Mouse (Mus musculus) CH12.LX (cell line): ENCODE measurements at regions not wholly inside any gene's neighbourhood (a gene's known extent, or its start where the extent isn't known, plus 50 kb on each side); places are given as distances from the start of the nearest gene placed in this dataset.
"Not testable (repeated sequence)": the region's sequence is repeated elsewhere in the genome, so short reads cannot be mapped to it uniquely, and the experiment has no call there.

ENCODE experiments used
- DNase-seq: peaks from one replicate; pipeline ENCODE4 v3.0.0-alpha.2; 2013; ENCODE audit errors: extremely low read depth
- H3K27ac ChIP-seq: 2 replicates; pipeline ENCODE4 v1.5.1; 2012; ENCODE audit warnings: low read depth, mild to moderate bottlenecking, control low read depth, moderate library complexity; ENCODE audit not compliant: insufficient read depth
- H3K27me3 ChIP-seq: replicated peaks from 2 replicates; pipeline ENCODE3; 2012; ENCODE audit warnings: inconsistent platforms
- H3K36me3 ChIP-seq, 2 experiments: replicated peaks in 1 of 2; 2 replicates each; pipeline versions ENCODE3 to v1.6.1; 2012; ENCODE audit warnings: inconsistent platforms in 1 of 2, low read length in 1 of 2, mild to moderate bottlenecking in 1 of 2, mixed read lengths in 1 of 2, moderate library complexity in 1 of 2; ENCODE audit not compliant: control insufficient read depth in 1 of 2, insufficient read depth in 1 of 2
- H3K4me1 ChIP-seq, 2 experiments: 2 replicates each; pipeline ENCODE4 v1.6.1; 2012; ENCODE audit warnings: inconsistent platforms in 1 of 2, moderate library complexity in 1 of 2; ENCODE audit not compliant: insufficient read depth in 2 of 2, control insufficient read depth in 1 of 2
- H3K4me2 ChIP-seq: 2 replicates; pipeline ENCODE4 v1.6.1; 2012; ENCODE audit warnings: low read depth, mild to moderate bottlenecking, control low read depth; ENCODE audit not compliant: poor library complexity, insufficient read depth, severe bottlenecking
- H3K4me3 ChIP-seq, 3 experiments: fragments of 150-350 bp in 1 of 3; sonication (generic) in 1 of 3; replicated peaks in 1 of 3; 2 replicates each; pipeline versions ENCODE3 to v1.5.1; 2011 to 2012; ENCODE audit warnings: low read depth in 2 of 3, low read length in 2 of 3, mild to moderate bottlenecking in 2 of 3, moderate library complexity in 2 of 3, control low read depth in 1 of 3, improper control_type of control experiment in 1 of 3, inconsistent platforms in 1 of 3, mixed read lengths in 1 of 3; ENCODE audit not compliant: poor library complexity in 1 of 3
- H3K79me2 ChIP-seq: replicated peaks from 2 replicates; pipeline ENCODE4 v1.6.1; 2012; ENCODE audit warnings: mild to moderate bottlenecking, moderate library complexity; ENCODE audit not compliant: control insufficient read depth, poor library complexity, insufficient read depth, severe bottlenecking; ENCODE audit errors: extremely low read depth
- H3K9ac ChIP-seq: 2 replicates; pipeline ENCODE4 v1.6.1; 2012; ENCODE audit warnings: low read depth, mild to moderate bottlenecking, control low read depth, moderate library complexity; ENCODE audit not compliant: insufficient read depth
- H3K9me3 ChIP-seq: replicated peaks from 2 replicates; pipeline ENCODE3; 2012; ENCODE audit warnings: low read length, inconsistent platforms, mixed read lengths
- CHD1 ChIP-seq: IDR thresholded peaks from 2 replicates; pipeline ENCODE4 v1.6.1; 2012; ENCODE audit warnings: low read depth, low read length, improper control_type of control experiment, inconsistent platforms
- CTCF ChIP-seq, 2 experiments: IDR thresholded peaks in 1 of 2; conservative IDR thresholded peaks in 1 of 2; 2 replicates each; pipeline ENCODE4 v1.5.1; 2011 to 2012; ENCODE audit warnings: low read depth in 2 of 2, low read length in 2 of 2, improper control_type of control experiment in 1 of 2, inconsistent platforms in 1 of 2, mild to moderate bottlenecking in 1 of 2, moderate library complexity in 1 of 2
- E2F4 ChIP-seq: IDR thresholded peaks from 2 replicates; pipeline ENCODE4 v1.6.1; 2011; ENCODE audit warnings: low read depth, low read length, improper control_type of control experiment; ENCODE audit not compliant: insufficient replicate concordance
- ELF1 ChIP-seq: IDR thresholded peaks from 2 replicates; pipeline ENCODE4 v1.6.1; 2014; ENCODE audit warnings: low read depth, mild to moderate bottlenecking, inconsistent platforms, low read length, improper control_type of control experiment
- EP300 ChIP-seq: IDR thresholded peaks from 2 replicates; pipeline ENCODE4 v1.6.1; 2011; ENCODE audit warnings: low read length, improper control_type of control experiment
- ETS1 ChIP-seq: conservative IDR thresholded peaks from 2 replicates; pipeline ENCODE4 v1.6.1; 2012; ENCODE audit warnings: low read depth, mild to moderate bottlenecking, inconsistent platforms, low read length, improper control_type of control experiment, moderate library complexity
- HCFC1 ChIP-seq: IDR thresholded peaks from 2 replicates; pipeline ENCODE4 v1.6.1; 2012; ENCODE audit warnings: low read depth, mild to moderate bottlenecking, inconsistent platforms, low read length, improper control_type of control experiment
- KAT2A ChIP-seq: IDR thresholded peaks from 2 replicates; pipeline ENCODE4 v1.6.1; 2012; ENCODE audit warnings: low read length, improper control_type of control experiment, inconsistent platforms; ENCODE audit not compliant: insufficient replicate concordance
- PAX5 ChIP-seq: IDR thresholded peaks from 2 replicates; pipeline ENCODE4 v1.6.1; 2012; ENCODE audit warnings: low read length, inconsistent platforms, mixed read lengths
- POLR2AphosphoS2 ChIP-seq: IDR thresholded peaks from 2 replicates; pipeline ENCODE4 v1.6.1; 2011; ENCODE audit warnings: low read depth, low read length, improper control_type of control experiment
- RAD21 ChIP-seq: IDR thresholded peaks from 2 replicates; pipeline ENCODE4 v1.6.1; 2011; ENCODE audit warnings: low read depth, mild to moderate bottlenecking, low read length, improper control_type of control experiment, moderate library complexity
- RCOR1 ChIP-seq: conservative IDR thresholded peaks from 2 replicates; pipeline ENCODE4 v1.6.1; 2012; ENCODE audit warnings: low read depth, mild to moderate bottlenecking, inconsistent platforms, low read length, improper control_type of control experiment
- SIN3A ChIP-seq: IDR thresholded peaks from 2 replicates; pipeline ENCODE4 v1.6.1; 2012; ENCODE audit warnings: low read length, improper control_type of control experiment, inconsistent platforms
- TBP ChIP-seq: conservative IDR thresholded peaks from 2 replicates; pipeline ENCODE4 v1.6.1; 2011; ENCODE audit warnings: low read depth, low read length, improper control_type of control experiment
- TCF12 ChIP-seq: IDR thresholded peaks from 2 replicates; pipeline ENCODE4 v1.6.1; 2014; ENCODE audit warnings: low read depth, mild to moderate bottlenecking, inconsistent platforms, low read length, improper control_type of control experiment
- UBTF ChIP-seq: IDR thresholded peaks from 2 replicates; pipeline ENCODE4 v1.6.1; 2012; ENCODE audit warnings: low read depth, mild to moderate bottlenecking, inconsistent platforms, low read length, improper control_type of control experiment, moderate library complexity
- USF2 ChIP-seq: conservative IDR thresholded peaks from 2 replicates; pipeline ENCODE4 v1.6.1; 2011; ENCODE audit warnings: low read depth, low read length, improper control_type of control experiment
- dilution Hi-C: fragments of 300-500 bp; cut with MboI; formaldehyde crosslinking; loops from 2 replicates; pipeline ENCODE4 v1.14.3; 2020; ENCODE audit warnings: low sequenced_read_pairs; ENCODE audit not compliant: extremely low pct_unique_long_range_greater_than_20kb, extremely low pct_ligation_motif_present
- in situ Hi-C: fragments of 300-500 bp; cut with MboI; formaldehyde crosslinking; loops from 3 replicates; pipeline ENCODE4 v1.14.3; 2019; ENCODE audit warnings: low sequenced_read_pairs, low pct_ligation_motif_present, low pct_unique_long_range_greater_than_20kb, mixed read lengths

DNA sequence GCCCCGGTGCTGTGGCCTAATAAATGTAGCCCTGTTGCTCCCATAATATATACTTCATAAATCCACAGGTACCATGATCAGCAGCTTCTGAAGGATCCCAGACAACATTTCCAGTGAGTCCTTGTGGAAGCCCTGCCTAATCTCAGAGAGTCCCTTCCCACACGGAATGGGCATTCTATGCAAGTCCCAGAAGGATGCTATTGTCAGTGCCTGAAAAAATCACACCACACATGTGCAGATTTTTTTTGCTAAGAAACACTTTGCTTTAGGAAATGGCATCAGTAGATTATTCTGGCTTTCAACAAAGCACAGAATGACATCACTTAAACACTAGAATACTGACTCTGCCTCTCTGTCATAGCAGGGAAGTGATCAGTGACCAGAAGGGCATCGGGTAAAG is 456.6 kb upstream of the Cdh5 start:
- Histone ChIP-seq H3K27ac (no peak overlapping the region), H3K4me2 (no peak overlapping the region), H3K9ac (no peak overlapping the region), H3K4me1 (no peaks in the 10 kb centered on the region), H3K4me3 (no peak overlapping the region), H3K9me3 (no peaks in the 10 kb centered on the region), H3K79me2 (no peaks in the 10 kb centered on the region), H3K27me3 (no peaks in the 10 kb centered on the region), H3K36me3 (no peaks in the 10 kb centered on the region)
- in situ Hi-C loops, result no loop called here
- DNase-seq, result no peak
- no peak for TF ChIP-seq TCF12
- TF ChIP-seq USF2, result no peak
- TF ChIP-seq ELF1, result no peak
- TF ChIP-seq EP300, result no peak
- TF ChIP-seq POLR2AphosphoS2, result no peak
- TF ChIP-seq E2F4, result no peak
- no peak for TF ChIP-seq CHD1
- TF ChIP-seq HCFC1, result no peak
- no peak for TF ChIP-seq TBP
- dilution Hi-C loops, result no loop called here

DNA sequence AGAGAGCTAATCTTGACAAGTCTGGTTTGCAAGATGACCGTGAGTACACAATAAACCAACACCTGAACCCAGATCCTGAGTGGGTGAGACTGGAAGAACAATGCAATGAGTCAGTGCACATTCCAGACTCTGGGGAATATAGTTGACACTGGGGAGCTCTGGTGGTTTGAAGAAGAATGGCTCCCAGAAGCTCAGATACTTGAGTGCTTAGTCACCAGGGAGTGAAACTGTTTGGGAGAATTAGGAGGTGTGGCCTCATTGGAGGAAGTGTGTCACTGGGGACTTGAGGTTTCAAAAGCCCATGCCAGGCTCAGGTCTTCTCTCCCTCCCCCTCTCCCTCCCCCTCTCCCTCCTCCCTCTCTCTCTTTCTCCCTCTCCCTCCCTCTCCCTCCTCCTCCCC is 436.6 kb upstream of the Cdh5 start:
- no peak for DNase-seq
- Histone ChIP-seq H3K9me3 (no peaks in the 10 kb centered on the region), H3K9ac (no peak overlapping the region), H3K27me3 (no peaks in the 10 kb centered on the region), H3K79me2 (no peaks in the 10 kb centered on the region), H3K4me2 (no peak overlapping the region), H3K27ac (no peak overlapping the region), H3K36me3 (no peaks in the 10 kb centered on the region), H3K4me1 (no peaks in the 10 kb centered on the region), H3K4me3 (no peak overlapping the region)
- in situ Hi-C loops (no loop called here), dilution Hi-C loops (no loop called here)
- TF ChIP-seq HCFC1 (no peak), ETS1 (no peak), UBTF (no peak), POLR2AphosphoS2 (no peak), TBP (no peak), PAX5 (no peak), CTCF (conservative IDR thresholded peaks at IDR 0.05 in 1 of 2, IDR thresholded peaks at IDR 0.05 in 1 of 2; ENCODE audit: low read depth in 2 of 2, low read length in 2 of 2) (no peak), KAT2A (no peak), SIN3A (no peak), RCOR1 (no peak)

DNA sequence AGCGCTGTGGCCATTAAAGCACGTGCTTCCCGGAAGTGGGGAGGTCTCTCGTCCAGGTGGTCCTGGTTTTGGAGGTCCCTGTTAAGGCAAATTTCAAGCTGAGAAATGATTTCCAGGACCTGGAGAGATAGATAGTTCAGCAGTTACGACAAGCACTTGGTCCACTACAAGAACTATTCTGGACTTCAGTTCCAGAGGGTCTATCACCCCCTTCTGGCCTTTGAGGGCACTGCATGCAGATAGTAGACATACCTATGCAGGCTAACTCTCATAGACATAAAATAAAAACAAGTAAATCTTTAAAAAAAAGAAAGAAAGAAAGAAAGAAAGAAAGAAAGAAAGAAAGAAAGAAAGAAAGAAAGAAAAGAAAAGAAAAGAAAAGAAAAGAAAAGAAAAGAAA is 415.2 kb upstream of the Cdh5 start:
- H3K79me2 ChIP-seq, H3K9ac ChIP-seq, H3K36me3 ChIP-seq, H3K4me2 ChIP-seq, dilution Hi-C loops, H3K4me1 ChIP-seq, in situ Hi-C loops, H3K27me3 ChIP-seq, H3K4me3 ChIP-seq, H3K27ac ChIP-seq, H3K9me3 ChIP-seq: not testable (repeated sequence)
- peak; percentile 12 for DNase-seq
- TF ChIP-seq CTCF (conservative IDR thresholded peaks at IDR 0.05 in 1 of 2, IDR thresholded peaks at IDR 0.05 in 1 of 2; ENCODE audit: low read depth in 2 of 2, low read length in 2 of 2) (peak in 1 of 2 experiments; percentile 23; a peak in 1 of 4 replicates), RAD21 (peak; percentile 10)
